Mouse (Mus musculus): ENCODE measurements around the gene Tspyl3.

Tspyl3 gene

DNA sequence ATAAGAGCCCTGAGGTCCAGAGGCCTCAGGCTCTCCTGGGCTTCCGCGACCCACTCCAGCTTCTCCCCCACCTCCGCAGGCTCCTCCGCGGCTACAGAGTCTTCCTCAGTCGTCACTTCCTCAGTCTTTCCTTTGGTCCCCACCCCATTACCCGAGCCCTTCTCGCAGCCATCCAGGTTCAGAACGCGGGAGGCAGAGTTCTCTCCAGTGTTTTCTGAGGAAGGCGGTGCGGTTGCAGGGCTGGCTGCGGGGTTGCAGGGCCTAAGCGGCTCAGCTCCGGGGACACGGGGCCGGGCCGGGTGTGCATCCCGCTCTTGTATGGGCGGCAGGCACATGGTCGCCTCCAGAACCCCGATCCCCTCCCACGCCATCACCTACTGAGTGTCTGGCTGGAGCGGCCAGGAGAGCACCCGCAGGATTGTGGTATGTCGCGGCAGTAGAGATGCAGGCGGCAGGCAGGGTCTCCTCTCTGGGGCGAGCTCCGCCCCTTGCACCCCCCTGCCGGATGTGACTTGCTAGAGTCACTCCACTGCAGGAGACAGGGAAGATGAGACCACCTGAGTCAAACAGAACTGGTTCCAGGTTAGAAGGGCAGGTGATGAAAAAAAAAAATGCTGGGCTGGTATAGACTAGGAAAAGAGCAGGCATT is at the start of gene Tspyl3:
Gene Tspyl3, minus strand, starts transcription at position 496 of the 649 bp plus-strand sequence.
- under 1% methylated on average over 31 of the region's 31 CpGs for WGBS

DNA sequence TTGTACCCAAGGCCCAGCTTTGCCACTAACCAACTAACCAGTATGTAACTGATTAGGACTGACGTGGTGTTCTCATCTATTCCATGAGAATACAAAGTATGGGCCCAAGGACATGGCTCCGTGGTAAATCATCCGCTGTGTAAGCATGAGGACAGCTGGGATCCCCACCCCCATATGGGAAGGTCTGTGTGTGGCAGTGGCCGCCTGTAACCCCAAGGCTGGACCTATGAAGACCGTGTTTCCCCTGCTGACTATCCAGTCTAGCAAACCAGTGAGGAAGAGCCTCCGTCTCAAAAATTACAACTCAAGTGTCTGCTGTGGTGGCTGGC is 49.6 kb upstream of the Tspyl3 start:
- 78% methylated on average over 6 of the region's 6 CpGs for WGBS

DNA sequence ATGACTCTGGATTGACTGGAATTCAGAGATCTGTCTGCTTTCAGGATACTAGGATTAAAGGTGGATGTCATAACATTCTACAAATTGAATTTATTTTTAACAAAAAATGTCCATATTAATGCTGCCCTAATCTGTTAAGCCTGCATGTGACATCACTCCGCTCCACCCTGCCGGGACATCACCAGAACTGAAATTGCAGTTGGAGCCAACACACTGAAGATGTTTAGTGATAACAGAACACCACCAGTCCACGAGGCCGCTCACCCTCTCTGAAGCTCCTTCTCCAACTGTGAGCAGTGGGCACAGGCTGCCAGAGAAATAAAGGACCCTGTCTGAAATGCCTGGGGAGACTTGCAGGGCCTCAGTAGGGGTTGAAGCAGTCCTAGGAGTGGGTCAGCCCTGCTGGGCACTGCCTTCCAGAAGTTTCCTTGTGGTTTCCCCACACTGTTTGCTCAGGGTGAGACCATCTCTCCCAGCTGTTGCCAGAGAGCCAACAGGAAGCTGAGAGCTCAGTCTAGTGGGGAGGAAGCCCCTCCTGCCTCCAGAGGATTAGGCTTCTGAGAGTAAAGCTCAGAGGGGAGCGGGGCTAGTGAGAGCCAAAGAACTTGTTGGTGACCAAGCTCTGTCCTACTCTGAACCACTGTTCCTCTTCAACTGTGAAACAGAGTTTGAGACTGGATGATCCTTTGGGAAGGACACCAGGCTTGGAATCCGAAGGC is 49.1 kb upstream of the Tspyl3 start:
- 82% methylated on average over 6 of the region's 6 CpGs for WGBS

DNA sequence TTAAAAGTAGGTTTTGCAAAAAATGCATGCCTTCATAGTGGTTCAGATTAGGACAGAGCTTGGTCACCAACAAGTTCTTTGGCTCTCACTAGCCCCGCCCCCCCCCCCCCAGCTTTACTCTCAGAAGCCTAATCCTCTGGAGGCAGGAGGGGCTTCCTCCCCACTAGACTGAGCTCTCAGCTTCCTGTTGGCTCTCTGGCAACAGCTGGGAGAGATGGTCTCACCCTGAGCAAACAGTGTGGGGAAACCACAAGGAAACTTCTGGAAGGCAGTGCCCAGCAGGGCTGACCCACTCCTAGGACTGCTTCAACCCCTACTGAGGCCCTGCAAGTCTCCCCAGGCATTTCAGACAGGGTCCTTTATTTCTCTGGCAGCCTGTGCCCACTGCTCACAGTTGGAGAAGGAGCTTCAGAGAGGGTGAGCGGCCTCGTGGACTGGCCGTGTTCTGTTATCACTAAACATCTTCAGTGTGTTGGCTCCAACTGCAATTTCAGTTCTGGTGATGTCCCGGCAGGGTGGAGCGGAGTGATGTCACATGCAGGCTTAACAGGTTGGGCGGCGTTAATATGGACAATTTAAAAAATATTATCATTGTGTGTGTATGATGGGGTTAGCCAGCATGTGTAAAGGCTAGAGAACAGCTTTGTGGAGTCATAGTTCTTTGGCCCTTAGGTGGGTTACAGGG is 45.1 kb upstream of the Tspyl3 start:
- WGBS, result 70% methylated on average over 8 of the region's 8 CpGs

DNA sequence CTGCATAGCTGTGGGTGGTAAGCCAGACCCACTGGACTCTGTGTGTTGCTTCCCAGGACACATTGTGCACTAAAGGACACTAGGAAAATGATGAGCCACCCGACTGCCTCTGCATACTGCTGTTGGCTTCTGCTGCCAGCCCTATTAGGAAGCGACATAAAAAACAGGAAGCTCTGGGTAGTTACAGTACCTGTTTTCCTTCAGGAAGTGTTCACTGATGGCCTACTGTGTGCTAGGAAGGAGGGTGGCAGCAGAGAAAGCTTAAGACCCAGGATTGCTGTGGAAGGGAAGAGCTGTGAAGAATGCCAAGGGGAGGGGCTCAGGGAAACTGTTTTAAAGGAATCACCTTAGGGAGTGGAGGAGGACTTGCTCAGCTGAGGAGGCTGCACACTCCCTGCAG is 42.1 kb upstream of the Tspyl3 start:
- 71% methylated on average over 2 of the region's 2 CpGs for WGBS

DNA sequence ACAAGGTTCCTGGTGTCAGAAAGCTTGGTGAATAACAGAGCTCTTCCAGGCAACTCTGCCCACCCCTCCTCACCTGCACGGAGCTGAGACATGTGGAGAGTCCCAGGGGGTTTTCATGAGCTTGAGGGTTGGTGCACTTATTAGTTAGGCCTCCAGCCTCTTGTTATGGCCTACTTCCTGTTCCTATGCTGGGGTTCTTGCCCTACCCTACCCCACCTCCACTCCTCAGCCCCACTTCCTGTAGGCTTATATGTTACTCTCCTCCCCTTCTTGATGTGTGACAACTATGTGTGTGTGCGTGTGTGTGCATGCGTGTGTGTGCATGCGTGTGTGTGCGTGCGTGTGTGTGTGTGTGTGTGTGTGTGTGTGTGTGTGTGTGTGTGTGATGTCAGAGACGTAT is 37.8 kb upstream of the Tspyl3 start:
- WGBS, result 92% methylated on average over 7 of the region's 7 CpGs

DNA sequence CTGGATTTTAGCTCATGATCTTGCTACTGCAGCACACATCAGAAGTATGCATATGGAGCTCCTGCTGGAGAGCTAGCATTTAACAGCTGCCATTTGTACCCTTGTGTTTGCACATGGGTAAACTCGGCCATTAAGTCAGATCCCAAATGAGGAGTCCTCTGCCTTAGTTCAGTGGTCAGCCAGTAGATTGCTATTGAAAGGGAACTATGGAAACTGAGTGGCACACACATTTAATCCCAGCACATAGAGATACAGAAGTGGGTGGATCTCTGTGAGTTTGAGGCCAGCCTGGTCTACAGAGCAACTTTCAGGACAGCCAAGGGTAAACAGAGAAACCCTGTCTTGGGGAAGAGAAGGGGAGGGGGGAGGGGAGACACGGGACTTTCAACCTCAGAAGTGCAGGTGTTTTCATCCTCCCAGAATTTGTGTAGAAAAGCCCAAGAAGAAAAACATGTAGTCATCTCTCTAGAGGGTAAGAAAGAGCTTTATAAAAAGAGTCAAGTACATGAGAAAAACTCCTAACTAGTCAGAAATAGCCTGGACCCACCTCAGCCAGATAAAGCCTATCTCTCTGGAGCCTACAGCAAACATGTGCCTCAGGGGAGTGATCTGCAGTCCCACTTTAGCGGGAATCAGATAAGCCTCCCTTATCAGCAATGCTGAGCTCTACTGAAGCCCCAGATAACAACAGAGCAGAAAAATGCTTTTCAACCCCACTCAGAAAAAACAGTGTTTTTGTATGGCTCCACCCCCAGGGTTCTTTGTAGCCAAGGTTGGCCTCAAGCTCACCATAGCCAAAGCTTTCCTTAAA is 34.8 kb upstream of the Tspyl3 start:
- WGBS, result 79% methylated on average over 3 of the region's 3 CpGs

DNA sequence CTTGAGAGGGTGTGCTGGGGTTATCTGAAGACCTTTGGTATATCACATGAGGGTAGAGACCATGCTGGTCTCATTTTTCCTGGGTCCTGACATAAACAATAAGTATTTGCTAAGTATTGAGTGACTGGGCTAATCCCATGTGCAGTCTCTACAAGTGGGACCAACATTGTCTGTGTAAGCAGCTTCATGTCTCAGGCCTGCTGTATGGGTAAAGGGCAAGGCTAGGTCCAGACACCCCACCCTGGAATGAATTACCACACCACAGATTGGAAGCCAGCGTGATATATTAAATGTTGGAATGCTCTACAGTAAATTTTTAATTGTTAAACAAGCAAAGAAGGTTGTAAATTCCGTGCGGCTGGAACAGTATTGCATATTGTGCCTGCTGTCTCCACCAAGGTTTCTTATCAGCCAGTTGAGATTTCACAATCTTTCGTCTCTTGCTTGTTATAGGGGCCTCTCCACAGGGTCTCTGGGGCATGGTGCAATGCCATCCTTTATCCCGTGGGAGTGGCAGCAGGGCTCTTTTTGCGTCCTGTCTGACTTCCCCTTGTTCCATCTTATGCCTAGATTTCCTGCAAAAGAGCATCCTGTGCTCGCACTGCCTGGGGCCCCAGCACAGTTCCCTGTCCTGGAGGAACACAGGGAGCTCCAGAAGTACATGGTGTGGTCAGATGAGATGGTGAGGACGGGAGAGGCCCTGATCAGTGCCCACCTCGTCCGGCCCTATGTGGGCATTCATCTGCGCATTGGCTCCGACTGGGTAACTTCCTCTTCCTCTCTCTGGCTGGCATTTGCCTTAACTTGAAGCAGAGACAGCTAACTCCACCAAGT is 34.0 kb upstream of the Tspyl3 start:
- WGBS, result 85% methylated on average over 12 of the region's 12 CpGs

DNA sequence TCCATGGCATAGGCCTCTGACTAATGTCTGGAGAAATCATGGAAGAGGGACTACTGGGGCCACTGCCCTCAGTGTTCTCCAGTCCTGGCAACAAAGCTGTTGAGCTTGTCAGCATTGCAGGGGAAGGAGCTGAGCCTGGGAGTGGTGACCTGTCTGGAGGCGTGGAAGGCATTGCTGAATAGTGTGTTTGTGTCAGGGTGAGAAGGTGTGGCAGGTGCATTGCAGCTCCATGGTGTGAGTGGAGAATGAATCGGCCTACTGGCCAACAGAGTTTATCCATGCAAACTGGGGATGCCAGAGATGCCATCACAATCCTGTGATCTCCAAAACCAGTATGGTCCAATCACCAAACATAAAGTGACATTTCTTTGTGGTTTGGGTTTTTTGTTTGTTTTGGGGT is 31.4 kb upstream of the Tspyl3 start:
- 88% methylated on average over 2 of the region's 2 CpGs for WGBS

DNA sequence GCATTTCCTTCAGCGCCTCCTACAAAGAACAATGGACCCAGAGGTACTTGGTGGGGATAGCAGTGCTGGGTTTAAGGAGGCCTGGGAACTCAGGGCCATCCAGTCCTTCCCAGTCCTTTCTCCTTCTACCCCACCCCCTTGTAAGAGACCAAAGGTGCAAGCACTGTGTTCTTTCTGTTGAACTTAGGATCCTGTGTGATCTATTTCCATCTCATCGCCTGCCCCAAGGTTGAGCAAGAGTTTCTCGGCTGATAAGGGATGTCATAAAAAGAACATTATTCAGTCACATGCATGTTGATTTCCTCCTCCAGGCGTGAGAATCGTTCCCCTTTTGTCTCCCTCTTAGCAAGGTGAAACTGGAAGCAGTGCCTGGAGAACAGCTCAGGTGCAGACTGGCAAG is 24.5 kb upstream of the Tspyl3 start:
- 75% methylated on average over 5 of the region's 5 CpGs for WGBS

DNA sequence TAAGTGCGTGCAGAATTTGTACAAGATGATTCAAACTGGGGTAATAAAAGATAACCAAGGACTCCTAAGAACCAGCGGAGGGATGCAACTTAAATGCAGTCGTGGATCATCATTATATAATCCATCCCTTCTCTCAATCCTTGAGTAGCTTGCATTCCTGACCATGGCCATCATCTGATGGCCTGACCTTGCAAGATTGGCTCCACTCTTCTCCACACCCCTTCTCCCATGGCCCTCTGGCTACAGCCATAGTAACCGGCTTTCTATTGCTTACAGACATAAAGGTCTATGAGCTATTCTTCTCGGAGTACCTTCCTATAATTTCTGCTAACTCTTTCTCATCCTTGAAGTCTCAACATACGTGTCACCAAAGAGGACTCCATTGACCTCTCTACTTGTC is 16.9 kb upstream of the Tspyl3 start:
- 52% methylated on average over 6 of the region's 6 CpGs for WGBS

DNA sequence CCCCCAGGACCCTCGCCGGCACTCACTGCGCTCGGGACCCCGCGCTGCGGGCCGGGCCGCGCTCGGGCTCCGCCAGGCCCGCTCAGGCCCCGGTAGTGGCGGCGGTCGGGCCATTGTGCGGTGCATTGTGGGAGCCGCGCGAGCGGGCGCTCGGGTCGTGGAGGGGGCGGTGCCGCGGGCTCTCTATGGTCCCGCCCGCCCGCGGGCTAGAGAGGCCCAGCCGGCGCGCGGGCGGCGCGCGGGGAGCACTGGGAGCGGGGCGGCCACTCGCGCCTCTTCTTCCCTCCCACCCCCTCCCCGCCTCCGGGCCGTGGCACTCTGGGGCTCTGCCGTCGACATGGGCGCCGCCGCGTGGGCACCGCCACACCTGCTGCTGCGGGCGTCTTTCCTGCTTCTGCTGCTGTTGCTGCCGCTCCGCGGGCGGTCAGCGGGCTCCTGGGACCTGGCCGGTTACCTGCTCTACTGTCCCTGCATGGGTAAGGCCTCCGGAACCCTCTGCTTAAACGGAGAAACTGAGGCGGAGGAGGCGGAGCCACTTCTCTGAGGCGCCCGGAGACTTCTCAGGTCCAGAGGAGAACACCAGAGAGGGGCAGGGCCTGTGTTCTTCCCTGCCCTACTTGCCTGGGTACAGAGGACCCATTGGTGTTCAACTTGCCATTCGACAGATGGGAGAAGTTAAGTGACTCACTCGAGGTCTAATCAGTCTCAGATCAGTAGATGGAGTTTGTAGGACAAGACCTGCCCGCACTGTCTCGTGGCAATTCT is 16.2 kb upstream of the Tspyl3 start, which contains the start of the genes Plagl2 and Pofut1:
Gene Plagl2, minus strand, starts transcription at position 177 of the 765 bp plus-strand sequence.
Gene Pofut1, plus strand, starts transcription at position 284 of the 765 bp plus-strand sequence.
- 0% methylated on average over 46 of the region's 72 CpGs for WGBS

DNA sequence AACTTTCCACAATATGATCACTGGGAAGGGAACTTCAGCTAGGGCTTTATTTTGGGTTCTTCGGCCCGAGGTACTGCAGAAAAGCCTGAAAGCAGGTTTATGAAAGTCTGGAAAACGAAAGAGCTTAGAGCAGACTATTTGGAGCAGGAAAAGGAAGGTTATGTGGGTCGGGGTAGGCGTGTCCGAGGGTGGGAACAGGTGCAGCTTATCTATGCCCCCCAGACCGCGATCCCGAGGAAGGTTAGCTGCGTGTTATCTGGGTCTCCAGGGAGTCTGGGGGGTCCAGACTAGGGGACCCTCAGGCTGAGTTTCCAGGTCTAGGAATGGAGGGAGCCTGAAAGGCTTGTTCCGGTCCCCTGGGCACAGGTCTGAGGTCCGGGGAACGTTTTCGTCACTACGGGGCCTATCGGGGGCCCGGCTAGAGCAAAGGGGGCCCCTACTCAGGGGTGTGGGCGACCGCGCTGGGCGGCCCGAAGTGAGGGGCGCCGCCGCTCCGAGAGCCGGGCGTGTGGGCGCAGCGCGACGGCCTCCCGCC is 15.5 kb upstream of the Tspyl3 start:
- under 1% methylated on average over 31 of the region's 33 CpGs for WGBS

DNA sequence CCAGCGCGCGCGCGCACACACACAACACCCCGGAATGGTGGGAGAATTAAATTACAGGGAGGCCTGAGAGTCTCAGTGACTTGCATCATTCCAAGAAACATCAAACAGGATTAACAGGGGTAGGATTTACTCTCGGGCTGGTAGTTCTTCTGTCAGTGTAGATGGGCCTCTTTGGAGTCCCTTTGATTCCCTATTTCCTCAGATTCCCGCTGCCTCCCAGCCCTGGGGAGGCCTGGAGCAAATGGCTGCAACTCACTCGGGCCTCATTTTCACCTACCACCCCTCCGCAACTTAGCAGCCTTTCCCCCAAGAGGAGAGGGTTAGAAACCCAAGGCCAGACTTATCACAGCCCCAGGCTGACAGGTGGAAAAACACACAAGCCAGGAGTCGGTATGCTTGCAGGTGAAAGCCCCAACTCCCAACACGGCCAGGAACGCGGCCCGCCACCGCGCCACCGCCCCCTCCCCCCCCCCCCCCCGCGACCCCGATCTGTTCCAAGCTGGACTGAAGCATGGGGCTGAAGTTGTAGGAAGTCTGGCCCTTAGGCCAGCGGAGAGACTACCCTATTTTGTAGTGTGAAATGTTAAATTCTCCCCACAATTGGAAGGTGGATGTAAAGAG is 14.7 kb upstream of the Tspyl3 start:
- 8% methylated on average over 22 of the region's 22 CpGs for WGBS

DNA sequence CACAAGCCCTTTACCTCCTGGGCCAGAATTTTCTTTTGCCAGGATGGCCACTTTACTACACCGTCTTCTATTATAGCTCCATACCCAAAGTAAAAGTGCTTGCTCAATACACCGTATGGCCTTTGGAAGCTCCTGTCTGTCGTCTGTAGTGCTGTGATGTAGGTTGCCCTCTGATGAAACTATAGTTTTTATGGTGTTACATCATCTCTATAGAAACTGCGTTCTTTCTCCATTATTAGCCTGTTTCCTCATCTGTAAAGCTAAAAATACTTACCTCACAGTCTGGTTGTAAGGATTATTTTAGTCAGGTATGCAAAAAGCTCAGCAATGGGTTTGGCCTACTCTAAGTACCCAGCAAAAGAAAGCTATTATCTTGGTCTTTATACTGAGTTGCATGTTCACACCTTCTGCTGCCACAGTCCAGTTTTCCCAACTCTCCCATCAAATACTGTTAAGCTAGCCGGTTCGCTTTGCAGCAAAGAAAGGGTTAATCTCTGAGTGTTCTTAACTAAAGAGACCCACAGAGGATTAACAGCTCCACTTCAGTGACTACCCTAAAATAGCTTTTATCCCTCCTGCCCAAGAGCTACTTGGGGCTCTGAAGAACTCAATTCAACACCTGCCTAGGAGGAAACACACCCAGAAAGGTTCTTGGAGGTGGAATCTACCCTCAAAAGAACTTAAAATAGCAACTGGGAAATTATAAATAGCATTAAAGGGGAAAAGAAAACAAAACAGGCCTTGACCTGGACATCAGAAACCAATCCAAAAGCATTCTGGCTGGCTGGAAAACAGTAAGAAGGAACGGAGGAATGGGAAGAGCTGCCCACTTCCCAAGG is 14.0 kb upstream of the Tspyl3 start:
- 39% methylated on average over 7 of the region's 7 CpGs for WGBS

DNA sequence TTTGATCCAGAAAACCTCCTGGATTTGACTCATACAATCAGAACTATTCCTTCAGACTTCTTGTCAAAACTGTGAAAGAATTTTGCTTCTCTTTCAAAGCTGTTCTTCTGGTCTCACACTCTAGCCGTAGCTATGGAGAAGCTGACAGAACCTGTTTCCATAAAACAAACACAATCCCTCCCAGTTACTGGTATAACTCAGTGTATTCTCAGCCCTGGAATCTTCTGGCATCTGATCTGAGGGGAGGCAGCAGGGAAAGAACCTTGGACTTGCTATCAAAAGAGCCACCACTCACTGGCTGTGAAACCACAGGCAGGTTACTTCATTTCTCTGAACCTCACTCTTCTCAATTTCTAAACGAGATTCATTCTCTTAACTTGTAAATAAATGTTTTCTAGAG is 13.2 kb upstream of the Tspyl3 start:
- WGBS, result 32% methylated on average over 2 of the region's 2 CpGs

DNA sequence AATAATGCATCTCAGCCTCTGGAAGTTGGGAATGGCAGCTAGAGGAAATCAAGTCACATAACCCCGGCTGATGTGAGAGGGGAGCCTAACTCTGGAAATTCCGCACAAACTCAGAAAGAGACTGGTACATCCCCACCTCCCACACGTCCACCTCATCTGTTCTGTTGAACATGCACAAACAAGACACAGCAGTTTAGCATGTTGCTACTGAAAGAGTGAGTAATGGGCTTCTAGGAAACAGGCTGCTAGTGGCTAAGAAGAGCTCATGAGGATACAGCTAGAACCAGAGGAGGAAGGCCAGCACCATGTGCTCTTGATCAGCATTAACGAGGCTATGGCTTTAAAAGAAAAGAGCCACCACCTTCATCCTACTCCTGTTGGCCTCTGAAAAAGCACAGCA is 12.7 kb upstream of the Tspyl3 start:
- WGBS, result 60% methylated on average over 4 of the region's 4 CpGs

DNA sequence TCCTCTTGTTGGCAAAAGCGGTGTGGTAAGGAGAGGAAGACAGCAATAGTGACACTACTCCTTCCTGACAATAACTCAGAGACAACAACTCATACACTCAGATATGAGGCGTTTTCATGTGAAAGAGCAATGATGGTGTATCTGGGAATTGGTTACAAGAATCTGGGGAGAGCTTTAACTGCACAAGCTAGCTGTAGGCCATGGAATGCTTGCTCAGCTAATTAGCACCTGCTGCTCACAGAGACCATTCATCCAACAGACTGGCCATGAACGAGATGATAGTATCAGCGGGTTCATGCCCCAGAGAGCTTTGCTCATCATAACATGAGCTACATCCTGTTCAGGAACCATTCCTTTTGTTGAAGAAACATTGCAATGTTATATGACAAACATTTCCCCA is 12.0 kb upstream of the Tspyl3 start:
- 74% methylated on average over 4 of the region's 4 CpGs for WGBS

DNA sequence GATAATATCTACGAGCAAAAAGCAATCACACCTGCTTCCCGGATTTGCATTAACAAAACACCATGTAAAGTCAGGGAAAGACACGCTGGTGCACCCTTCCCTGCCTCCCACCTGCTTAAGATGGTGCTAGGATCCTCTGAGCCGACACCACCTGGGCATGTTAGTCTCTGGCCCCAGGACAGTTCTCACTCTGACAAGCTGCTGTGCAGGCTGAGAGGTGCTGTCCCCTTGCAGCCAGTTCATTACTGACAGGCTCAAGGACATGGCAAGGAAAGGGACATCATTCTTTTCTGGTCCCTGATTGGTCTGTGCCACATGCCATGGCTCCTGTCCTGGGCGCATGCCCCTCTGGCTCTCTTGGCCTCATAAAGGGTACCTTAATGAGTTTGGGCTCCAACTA is 3.3 kb upstream of the Tspyl3 start:
- WGBS, result 82% methylated on average over 5 of the region's 5 CpGs

Measured in cerebral cortex, adult 2 months (tissue).